Mouse (Mus musculus) C2C12 (cell line): Measurements from ENCODE around the gene Iglon5. TPM values are rescaled to one million over a fixed set of nuclear protein-coding genes. Genes with fewer than 3 reads are reported as not detected.
A peak's percentile ranks its signal among the peaks of the same experiment; 100 is the strongest.

ENCODE experiments used
- H3K27me3 ChIP-seq: one replicate; pipeline ENCODE4 v1.6.1; 2011; ENCODE audit not compliant: control insufficient read depth, insufficient read depth, insufficient read length
- H3K36me3 ChIP-seq: one replicate; pipeline ENCODE4 v1.6.1; 2011; ENCODE audit not compliant: control insufficient read depth, insufficient read depth
- H3K4me3 ChIP-seq: one replicate; pipeline ENCODE4 v1.5.1; 2011; ENCODE audit warnings: mild to moderate bottlenecking, control low read depth; ENCODE audit not compliant: poor library complexity, insufficient read depth, severe bottlenecking
- H3K79me2 ChIP-seq: one replicate; pipeline ENCODE4 v1.6.1; 2011; ENCODE audit not compliant: control insufficient read depth, insufficient read depth
- H3K79me3 ChIP-seq: one replicate; pipeline ENCODE4 v1.6.1; 2011; ENCODE audit warnings: low read depth, control low read depth
- H3ac ChIP-seq: one replicate; pipeline ENCODE3; 2011; ENCODE audit warnings: low read depth; ENCODE audit not compliant: control insufficient read depth, insufficient read length
- CEBPB ChIP-seq: IDR thresholded peaks from one replicate; pipeline ENCODE4 v1.6.1; 2011; ENCODE audit warnings: low read depth, mild to moderate bottlenecking, control low read depth, moderate library complexity
- CTCF ChIP-seq: IDR thresholded peaks from one replicate; pipeline ENCODE4 v1.5.1; 2011; ENCODE audit not compliant: control insufficient read depth, insufficient read depth, insufficient read length
- FOSL1 ChIP-seq: IDR thresholded peaks from one replicate; pipeline ENCODE4 v1.8.0; 2011; ENCODE audit warnings: mild to moderate bottlenecking, low read length; ENCODE audit not compliant: poor library complexity, insufficient read depth, severe bottlenecking
- MAX ChIP-seq: IDR thresholded peaks from one replicate; pipeline ENCODE4 v1.6.1; 2011; ENCODE audit warnings: mild to moderate bottlenecking, control low read depth
- MYOD1 ChIP-seq: IDR thresholded peaks from one replicate; pipeline ENCODE4 v1.6.1; 2011; ENCODE audit warnings: low read depth; ENCODE audit not compliant: control insufficient read depth, insufficient read length
- MYOG ChIP-seq: IDR thresholded peaks from one replicate; pipeline ENCODE4 v1.6.1; 2011; ENCODE audit not compliant: control insufficient read depth, insufficient read length; ENCODE audit errors: extremely low read depth
- USF1 ChIP-seq: IDR thresholded peaks from one replicate; pipeline ENCODE4 v1.6.1; 2011; ENCODE audit warnings: low read depth, mild to moderate bottlenecking, control low read depth, moderate library complexity
- long read RNA-seq, 2 experiments: library from polyadenylated mRNA; unstranded; transcript quantifications; one replicate each; pipeline ENCODE4 v2.0.0; 2019 to 2020
- polyA plus RNA-seq: library from polyadenylated mRNA; unstranded; fragments of >200 nt; fragmentation: generic; extraction: Trizol; gene quantifications from one replicate; pipeline ENCODE4 v1.2.1, GENCODE M21; 2012; ENCODE audit warnings: missing spikeins

The Iglon5 gene
- polyA plus RNA-seq: 1.8 TPM
- long read RNA-seq, experiment 1: 0 reads
- long read RNA-seq, experiment 2: 0 reads

GRCm38 (mm10) chr7:43489631-43490125 is at the start of gene Iglon5:
Iglon5 (minus strand) TSS chr7:43490075.
- H3K36me3 ChIP-seq: no peaks in the 10 kb centered on the region
- H3K27me3 ChIP-seq: peaks cover 3% of the 10 kb centered on the region
- H3K79me3 ChIP-seq: no peaks in the 10 kb centered on the region
- no peak within 1 kb of the TSS for H3ac ChIP-seq
- H3K79me2 ChIP-seq: no peaks in the 10 kb centered on the region
- no peak within 1 kb of the TSS for H3K4me3 ChIP-seq
- no peak for TF ChIP-seq CTCF
- TF ChIP-seq CEBPB: no peak
- TF ChIP-seq USF1: no peak
- no peak for TF ChIP-seq MYOD1
- TF ChIP-seq FOSL1: no peak
- no peak for TF ChIP-seq MAX
- TF ChIP-seq MYOG: no peak

GRCm38 (mm10) chr7:43538524-43538923 is 48.6 kb upstream of the Iglon5 start:
- Histone ChIP-seq H3ac (no peak overlapping the region), H3K36me3 (no peaks in the 10 kb centered on the region), H3K79me2 (no peaks in the 10 kb centered on the region), H3K4me3 (no peak overlapping the region), H3K27me3 (no peaks in the 10 kb centered on the region), H3K79me3 (no peaks in the 10 kb centered on the region)
- no peak for TF ChIP-seq MYOD1
- no peak for TF ChIP-seq MAX
- TF ChIP-seq CEBPB: no peak
- TF ChIP-seq CTCF: no peak
- no peak for TF ChIP-seq USF1
- no peak for TF ChIP-seq FOSL1
- TF ChIP-seq MYOG: no peak

GRCm38 (mm10) chr7:43532936-43533505 is 43.1 kb upstream of the Iglon5 start:
- H3ac ChIP-seq: no peak overlapping the region
- H3K79me2 ChIP-seq: no peaks in the 10 kb centered on the region
- TF ChIP-seq CTCF: no peak
- TF ChIP-seq MYOG: no peak
- no peak for TF ChIP-seq MYOD1
- TF ChIP-seq CEBPB: no peak
- no peak for TF ChIP-seq FOSL1
- no peak for TF ChIP-seq MAX
- no peak for TF ChIP-seq USF1

GRCm38 (mm10) chr7:43530216-43530785 is 40.4 kb upstream of the Iglon5 start:
- no peaks in the 10 kb centered on the region for H3K79me2 ChIP-seq
- no peak overlapping the region for H3K4me3 ChIP-seq
- no peaks in the 10 kb centered on the region for H3K79me3 ChIP-seq
- TF ChIP-seq FOSL1: no peak
- TF ChIP-seq CEBPB: peak; percentile 44
- no peak for TF ChIP-seq MAX
- H3K27me3 ChIP-seq: no peaks in the 10 kb centered on the region
- no peak overlapping the region for H3ac ChIP-seq
- no peaks in the 10 kb centered on the region for H3K36me3 ChIP-seq

More at GRCm38 (mm10) chr7:43532936-43533505, 43.1 kb upstream of the Iglon5 start:
- Histone ChIP-seq H3K36me3 (no peaks in the 10 kb centered on the region), H3K4me3 (no peak overlapping the region), H3K79me3 (no peaks in the 10 kb centered on the region), H3K27me3 (no peaks in the 10 kb centered on the region)

- Histone ChIP-seq H3K79me2 (no peaks in the 10 kb centered on the region), H3K27me3 (no peaks in the 10 kb centered on the region), H3K36me3 (no peaks in the 10 kb centered on the region), H3K4me3 (no peak overlapping the region), H3K79me3 (no peaks in the 10 kb centered on the region), H3ac (no peak overlapping the region)
- TF ChIP-seq CEBPB (no peak), CTCF (no peak), MYOD1 (no peak), MYOG (no peak), FOSL1 (no peak), USF1 (no peak)
Measured at GRCm38 (mm10) chr7:43525313-43525712, 35.4 kb upstream of the Iglon5 start.

- no peaks in the 10 kb centered on the region for H3K36me3 ChIP-seq
- no peaks in the 10 kb centered on the region for H3K79me3 ChIP-seq
- H3ac ChIP-seq: no peak overlapping the region
- H3K27me3 ChIP-seq: no peaks in the 10 kb centered on the region
- TF ChIP-seq MYOD1 (no peak), FOSL1 (no peak), MAX (no peak)
- no peak overlapping the region for H3K4me3 ChIP-seq
- H3K79me2 ChIP-seq: no peaks in the 10 kb centered on the region
Measured at GRCm38 (mm10) chr7:43522776-43523175, 32.9 kb upstream of the Iglon5 start.
